Mouse (Mus musculus) ES-E14 (cell line): ENCODE results near the gene Rhebl1. TPM values are rescaled to one million over a fixed set of nuclear protein-coding genes. Genes with fewer than 3 reads are reported as not detected.

ENCODE experiments used
- DNase-seq: peaks from one replicate; pipeline ENCODE4 v3.0.0-alpha.2; 2013; ENCODE audit warnings: low read depth, low spot score
- H3K27ac ChIP-seq: 2 replicates; pipeline ENCODE4 v1.5.1; 2012; ENCODE audit warnings: low read depth, mild to moderate bottlenecking, low read length, moderate library complexity, mixed read lengths; ENCODE audit not compliant: poor library complexity, insufficient read depth, severe bottlenecking
- H3K36me3 ChIP-seq: 2 replicates; pipeline ENCODE4 v1.6.1; 2012; ENCODE audit warnings: mild to moderate bottlenecking, low read length, moderate library complexity, mixed read lengths; ENCODE audit not compliant: control insufficient read depth, poor library complexity, insufficient read depth, severe bottlenecking
- H3K4me1 ChIP-seq, 2 experiments: fragments of 150-350 bp in 1 of 2; sonication (generic) in 1 of 2; 2 replicates each; pipeline ENCODE4 v1.6.1; 2012; ENCODE audit warnings: low read length in 2 of 2, mild to moderate bottlenecking in 1 of 2, mixed read lengths in 1 of 2; ENCODE audit not compliant: control insufficient read depth in 2 of 2, insufficient read depth in 2 of 2, poor library complexity in 1 of 2
- H3K4me3 ChIP-seq, 2 experiments: fragments of 150-350 bp in 1 of 2; sonication (generic) in 1 of 2; 2 replicates each; pipeline ENCODE4 v1.5.1; 2012; ENCODE audit warnings: low read length in 2 of 2, low read depth in 1 of 2, mild to moderate bottlenecking in 1 of 2, mixed read lengths in 1 of 2; ENCODE audit not compliant: insufficient read depth in 1 of 2, poor library complexity in 1 of 2, severe bottlenecking in 1 of 2
- H3K9ac ChIP-seq: 2 replicates; pipeline ENCODE4 v1.6.1; 2012; ENCODE audit warnings: low read depth, mild to moderate bottlenecking, low read length, mixed read lengths; ENCODE audit not compliant: poor library complexity, insufficient read depth, severe bottlenecking
- H3K9me3 ChIP-seq: fragments of 150-350 bp; sonication (generic); 2 replicates; pipeline ENCODE4 v1.6.1; 2012; ENCODE audit warnings: low read depth, mild to moderate bottlenecking, low read length; ENCODE audit not compliant: control insufficient read depth, insufficient read depth
- CHD2 ChIP-seq: IDR thresholded peaks from 2 replicates; pipeline ENCODE4 v1.6.1; 2014; ENCODE audit warnings: mild to moderate bottlenecking, low read depth, low read length, inconsistent platforms
- HCFC1 ChIP-seq: IDR thresholded peaks from 2 replicates; pipeline ENCODE4 v1.6.1; 2012; ENCODE audit warnings: low read length, inconsistent platforms, borderline replicate concordance; ENCODE audit not compliant: insufficient read depth
- MAFK ChIP-seq: IDR thresholded peaks from 2 replicates; pipeline ENCODE4 v1.6.1; 2014; ENCODE audit warnings: mild to moderate bottlenecking, low read depth, low read length, inconsistent platforms; ENCODE audit not compliant: insufficient read depth
- ZC3H11A ChIP-seq: IDR thresholded peaks from 2 replicates; pipeline ENCODE4 v1.6.1; 2012; ENCODE audit warnings: low read depth, mild to moderate bottlenecking, inconsistent platforms, low read length, borderline replicate concordance
- ZNF384 ChIP-seq: IDR thresholded peaks from 2 replicates; pipeline ENCODE4 v1.6.1; 2012; ENCODE audit warnings: low read depth, low read length, inconsistent platforms
- in situ Hi-C, 2 experiments: fragments of 600-800 bp; cut with MboI; formaldehyde crosslinking; loops; one replicate each; pipeline ENCODE4 v1.15.1; 2025; ENCODE audit warnings: low sequenced_read_pairs in 2 of 2, inconsistent platforms in 1 of 2; ENCODE audit not compliant: unreplicated experiment in 2 of 2
- total RNA-seq: library from RNA; depleted of rRNA; stranded (reverse); fragments of 300-350 nt; gene quantifications from 2 replicates; pipeline ENCODE4 v1.2.3, GENCODE M21; 2012

The Rhebl1 gene
- total RNA-seq, 1 experiment: 48.2 TPM

DNA sequence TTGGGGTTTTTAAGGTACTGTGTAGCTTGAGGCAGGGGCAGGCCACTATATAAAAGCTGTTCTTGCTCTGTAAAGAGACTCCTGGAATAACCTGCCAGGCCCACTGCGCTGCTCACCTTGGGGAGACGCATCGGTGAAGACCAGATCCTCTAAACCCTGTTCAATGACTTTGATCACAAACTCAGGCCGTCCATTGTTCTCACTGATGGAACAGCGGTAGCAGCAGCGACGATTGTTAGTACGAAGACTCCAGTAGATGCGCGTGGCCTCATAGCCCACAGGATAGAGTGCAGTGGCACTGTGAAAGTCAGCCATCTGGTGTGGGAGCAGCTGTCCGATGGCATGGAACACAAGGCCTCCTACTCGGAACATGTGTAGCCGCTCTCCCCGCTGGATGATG, 55.2 kb downstream of the Rhebl1 start:
- H3K4me3 ChIP-seq: no peak overlapping the region
- no peak for TF ChIP-seq MAFK

DNA sequence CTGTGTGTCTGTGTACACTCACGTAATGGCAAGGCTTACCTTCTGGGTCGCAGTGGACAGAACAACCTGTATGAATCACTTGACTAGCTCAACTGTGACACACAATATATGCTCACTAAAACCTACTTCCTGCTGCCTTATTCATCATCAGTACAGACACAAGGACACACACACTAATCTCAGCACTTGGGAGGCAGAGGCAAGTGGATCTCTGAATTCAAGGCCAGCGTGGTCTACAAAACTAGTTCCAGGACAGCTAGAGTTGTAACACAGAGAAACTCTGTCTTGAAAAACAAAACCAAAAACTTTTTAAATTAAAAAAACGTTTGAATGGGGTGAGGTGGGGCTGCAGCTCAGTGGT, 56.6 kb downstream of the Rhebl1 start:
- H3K9ac ChIP-seq: no peak overlapping the region
- H3K4me1 ChIP-seq: peaks cover 0 to 11% of the 10 kb centered on the region in 2 experiments; a peak in 2 of 4 replicates
- H3K36me3 ChIP-seq: peaks cover 87% of the 10 kb centered on the region
- TF ChIP-seq CHD2 (no peak), MAFK (no peak), HCFC1 (no peak), ZNF384 (no peak), ZC3H11A (no peak)
- no peak overlapping the region for H3K4me3 ChIP-seq
- no peak overlapping the region for H3K27ac ChIP-seq
- in situ Hi-C loops: no loop called here
- DNase-seq: no peak
- no peaks in the 10 kb centered on the region for H3K9me3 ChIP-seq

More for the DNA sequence above, 55.2 kb downstream of the Rhebl1 start:
- in situ Hi-C loops: no loop called here
- DNase-seq: no peak
- H3K4me1 ChIP-seq: peaks cover 0 to 6% of the 10 kb centered on the region in 2 experiments; a peak in 2 of 4 replicates
- peaks cover 92% of the 10 kb centered on the region for H3K36me3 ChIP-seq
- no peak overlapping the region for H3K9ac ChIP-seq
- no peak overlapping the region for H3K27ac ChIP-seq
- H3K9me3 ChIP-seq: no peaks in the 10 kb centered on the region

DNA sequence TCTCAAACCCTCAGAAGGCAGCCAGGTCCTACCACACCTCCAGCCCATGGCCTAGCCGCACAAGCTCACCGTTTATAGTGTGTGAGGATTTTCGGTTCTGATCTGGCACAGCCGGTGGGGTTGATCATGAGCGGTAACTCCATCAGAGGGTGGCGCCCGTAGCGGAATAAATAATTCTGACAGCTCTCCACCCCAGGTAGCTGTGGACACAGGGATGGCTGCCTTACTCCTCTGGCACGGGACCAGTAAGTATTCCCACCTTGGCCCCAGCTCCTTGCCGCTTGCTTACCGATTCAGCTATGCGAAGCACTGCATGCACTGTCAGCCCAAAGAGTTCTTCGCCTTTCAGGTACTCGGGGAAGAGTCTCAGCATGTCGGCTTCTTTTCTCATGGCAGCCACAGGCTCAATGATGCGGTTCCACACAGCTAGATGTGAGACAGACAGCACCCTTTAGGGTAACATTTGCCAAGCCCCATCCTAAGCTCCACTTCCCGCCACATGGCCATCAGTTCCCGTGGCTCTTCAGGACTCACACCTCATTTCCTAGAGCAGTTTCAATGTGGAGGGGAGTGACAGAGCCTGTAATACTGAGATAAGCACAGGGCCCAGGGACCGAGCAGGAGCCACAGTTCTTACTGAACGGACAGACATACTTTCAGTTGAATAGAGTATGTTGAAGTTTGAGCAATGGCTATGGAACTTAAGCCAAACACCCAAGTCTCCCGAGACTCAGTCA, 57.2 kb downstream of the Rhebl1 start:
- TF ChIP-seq ZC3H11A: no peak
- TF ChIP-seq ZNF384: no peak
- no peak for TF ChIP-seq MAFK
- TF ChIP-seq CHD2: no peak
- no peak for TF ChIP-seq HCFC1
- H3K9me3 ChIP-seq: no peaks in the 10 kb centered on the region
- H3K27ac ChIP-seq: no peak overlapping the region
- no peak overlapping the region for H3K9ac ChIP-seq
- peaks cover 0 to 14% of the 10 kb centered on the region in 2 experiments; a peak in 2 of 4 replicates for H3K4me1 ChIP-seq
- H3K36me3 ChIP-seq: peaks cover 81% of the 10 kb centered on the region
- DNase-seq: no peak
- in situ Hi-C loops: no loop called here
- no peak overlapping the region for H3K4me3 ChIP-seq

DNA sequence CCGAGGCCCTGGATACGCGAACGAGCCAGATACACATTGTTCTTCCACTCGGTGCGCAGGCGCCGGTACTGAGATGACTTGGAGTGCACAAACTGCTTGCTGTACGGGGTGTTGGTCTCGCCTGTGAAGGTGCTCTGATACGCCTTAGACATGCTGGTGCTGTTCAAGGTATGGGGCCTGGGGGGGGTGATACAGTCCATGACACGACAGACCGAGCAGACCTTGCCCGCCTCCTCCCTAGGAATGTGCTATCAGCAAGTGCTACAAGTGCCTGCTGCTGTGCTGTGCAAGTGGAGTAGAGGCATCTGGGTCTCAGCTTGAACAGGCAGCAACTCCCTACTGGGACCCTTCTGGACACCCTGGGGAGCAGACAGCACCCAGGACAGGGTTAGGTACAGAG, 59.0 kb downstream of the Rhebl1 start:
- H3K27ac ChIP-seq: no peak overlapping the region
- no peak for DNase-seq
- no peaks in the 10 kb centered on the region for H3K9me3 ChIP-seq
- in situ Hi-C loops: no loop called here
- peak overlapping the region in 1 of 2 experiments; percentile 14; a peak in 1 of 4 replicates for H3K4me3 ChIP-seq
- TF ChIP-seq ZNF384: no peak
- 0 out of 2 replicates have a peak overlapping the region, but pooled peaks have one; percentile 37 for H3K9ac ChIP-seq
- H3K4me1 ChIP-seq: peaks cover under 1 to 15% of the 10 kb centered on the region in 2 experiments; a peak in 2 of 4 replicates
- peaks cover 62% of the 10 kb centered on the region for H3K36me3 ChIP-seq

DNA sequence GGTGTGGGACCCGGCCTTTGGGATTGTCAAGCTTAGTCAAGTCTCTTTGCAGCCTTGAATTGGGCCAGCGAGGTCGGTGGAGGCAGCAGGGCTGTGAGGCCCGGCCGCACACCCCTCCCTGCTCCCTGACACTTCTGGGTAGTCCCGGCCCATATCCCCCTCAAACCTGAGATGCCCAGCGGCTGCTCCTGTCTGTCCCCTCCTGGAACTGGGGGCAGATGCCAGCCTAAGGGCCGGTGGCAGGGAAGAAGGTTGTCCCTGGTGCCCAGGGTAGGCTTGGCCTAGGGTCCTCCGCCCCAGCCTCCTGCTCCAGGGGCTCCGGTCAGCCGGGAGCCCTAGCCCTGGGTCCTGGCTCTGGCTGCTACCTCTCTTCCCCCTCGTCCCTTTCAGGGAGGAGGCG, 60.3 kb downstream of the Rhebl1 start:
- no peak for DNase-seq

More for the DNA sequence above, 60.3 kb downstream of the Rhebl1 start:
- in situ Hi-C loops: no loop called here
- Histone ChIP-seq H3K9me3 (no peaks in the 10 kb centered on the region), H3K4me3 (no peak overlapping the region), H3K9ac (no peak overlapping the region), H3K27ac (no peak overlapping the region), H3K36me3 (peaks cover 50% of the 10 kb centered on the region), H3K4me1 (peaks cover 3 to 18% of the 10 kb centered on the region in 2 experiments; a peak in 2 of 4 replicates)
- no peak for TF ChIP-seq CHD2
- no peak for TF ChIP-seq ZNF384
- TF ChIP-seq MAFK: no peak
- TF ChIP-seq HCFC1: no peak
- no peak for TF ChIP-seq ZC3H11A
